Mouse (Mus musculus): ENCODE measurements around the gene Akr1e1. TPM values are rescaled to one million over a fixed set of nuclear protein-coding genes. Genes with fewer than 3 reads are reported as not detected.
"Not testable (repeated sequence)": the region's sequence is repeated elsewhere in the genome, so short reads cannot be mapped to it uniquely, and the experiment has no call there.

The Akr1e1 gene
- total RNA-seq (2021), result 10 to 100 TPM; 22.7 to 23.6 TPM
- long read RNA-seq, transcript Akr1e1-201 (10 exons, 3,463 nt), result major isoform, 26 of 35 reads
- long read RNA-seq, partial matches to known transcripts, result 6 of 35 reads
- long read RNA-seq, other reads (novel, unspliced or antisense), result 2 of 35 reads

DNA sequence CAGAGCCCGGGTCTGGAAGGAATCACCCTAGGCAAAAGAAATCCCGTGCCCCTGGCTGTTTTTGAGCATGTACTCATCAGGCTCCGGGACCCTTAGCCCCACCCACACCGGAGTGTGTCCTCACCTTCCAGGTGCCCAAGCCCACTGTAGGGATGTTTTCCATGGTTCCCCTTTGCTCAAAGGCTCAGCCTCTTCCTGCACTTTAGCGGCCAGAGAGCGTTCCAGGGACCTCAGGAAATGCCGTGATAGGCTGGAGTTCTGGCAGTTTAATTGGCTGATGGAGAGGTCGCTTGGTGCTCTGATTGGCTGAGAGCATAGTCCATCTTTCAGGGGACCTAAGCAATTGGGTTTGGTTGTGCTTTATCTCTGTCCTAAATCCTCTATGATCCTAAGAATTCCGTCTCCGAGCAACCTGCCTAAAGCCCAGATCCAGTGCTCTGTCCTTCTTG lies at the start of gene Akr1e1:
TSS of gene Akr1e1 (minus strand) at position 214 of the 449 bp plus-strand sequence.
- DNase-seq (ENCODE audit: low spot score in 2 of 2), result peak; percentile 90 to 96

DNA sequence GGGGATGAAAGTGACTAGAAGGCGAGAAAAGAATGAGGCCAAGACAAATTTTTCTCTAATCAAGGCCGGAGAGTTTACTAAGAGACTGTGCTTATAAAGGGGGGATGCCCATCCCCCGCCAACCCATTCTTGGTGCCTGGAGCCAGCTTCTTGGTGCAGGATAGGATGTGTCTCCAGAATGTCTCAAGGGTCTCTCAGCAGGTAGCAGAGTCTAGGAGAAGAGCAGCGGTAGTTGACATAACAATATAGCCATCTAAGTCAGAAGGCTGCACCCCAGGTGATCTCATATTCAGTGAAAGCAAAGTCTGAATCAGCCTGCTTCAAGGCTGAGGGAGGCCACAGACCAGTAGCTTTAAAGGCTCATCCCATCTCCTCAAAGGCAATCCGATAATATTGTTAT lies 49.4 kb upstream of the Akr1e1 start:
- no peak for DNase-seq (ENCODE audit: low spot score in 2 of 2)

GRCm38 (mm10) chr13:4656277-4657146 lies 47.5 kb upstream of the Akr1e1 start:
- peak in 1 of 2 experiments; percentile 27 for DNase-seq (ENCODE audit: low spot score in 2 of 2)

DNA sequence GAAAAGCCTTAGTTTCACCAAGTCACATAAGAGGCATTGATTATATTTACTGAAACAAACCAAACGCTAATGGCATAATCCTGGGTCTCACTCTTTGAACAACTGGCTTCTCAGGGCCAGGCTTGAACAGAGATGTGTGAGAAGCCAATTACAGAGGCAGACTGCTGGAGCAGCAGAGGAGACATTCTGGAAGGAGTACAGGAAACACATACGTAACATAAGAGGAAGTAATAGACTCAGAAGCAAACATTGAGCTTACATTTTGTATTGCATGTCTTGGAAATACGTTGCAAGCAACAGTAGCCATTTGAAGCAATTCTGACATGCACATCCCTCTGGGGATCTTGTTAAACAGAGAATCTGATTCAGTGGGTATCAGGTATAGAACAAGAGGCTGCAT lies 41.2 kb upstream of the Akr1e1 start:
- DNase-seq (ENCODE audit: low spot score in 2 of 2), result no peak

GRCm38 (mm10) chr13:4645248-4645647 lies 36.3 kb upstream of the Akr1e1 start:
- no peak for DNase-seq (ENCODE audit: low spot score in 2 of 2)

- DNase-seq (ENCODE audit: low spot score in 2 of 2), result peak in 1 of 2 experiments; percentile 44
Observed at GRCm38 (mm10) chr13:4610902-4611301, 1.9 kb upstream of the Akr1e1 start.

GRCm38 (mm10) chr13:4608530-4608929 lies 444 bp downstream of the Akr1e1 start:
- DNase-seq (ENCODE audit: low spot score in 2 of 2), result no peak

DNA sequence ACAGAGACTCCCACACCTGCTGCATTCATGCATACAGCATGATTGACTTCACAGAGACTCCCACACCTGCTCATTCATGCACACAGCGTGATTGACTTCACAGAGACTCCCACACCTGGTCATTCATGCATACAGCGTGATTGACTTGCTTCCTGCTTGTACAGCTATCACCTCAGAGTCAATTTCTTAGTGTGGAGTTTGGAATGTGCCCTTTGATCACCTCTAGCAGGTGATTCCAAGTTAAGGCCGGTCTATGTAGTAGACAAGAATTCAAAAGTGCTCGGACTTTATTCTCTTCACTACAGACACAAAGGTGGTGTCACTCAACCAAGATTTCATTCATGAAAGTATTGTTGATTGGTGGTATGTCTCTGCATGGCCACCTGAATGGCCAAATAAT lies 2.2 kb downstream of the Akr1e1 start:
- no peak for DNase-seq (ENCODE audit: low spot score in 2 of 2)

- not testable (repeated sequence) for DNase-seq (ENCODE audit: low spot score in 2 of 2)
Observed at GRCm38 (mm10) chr13:4603431-4603830, 5.5 kb downstream of the Akr1e1 start.

DNA sequence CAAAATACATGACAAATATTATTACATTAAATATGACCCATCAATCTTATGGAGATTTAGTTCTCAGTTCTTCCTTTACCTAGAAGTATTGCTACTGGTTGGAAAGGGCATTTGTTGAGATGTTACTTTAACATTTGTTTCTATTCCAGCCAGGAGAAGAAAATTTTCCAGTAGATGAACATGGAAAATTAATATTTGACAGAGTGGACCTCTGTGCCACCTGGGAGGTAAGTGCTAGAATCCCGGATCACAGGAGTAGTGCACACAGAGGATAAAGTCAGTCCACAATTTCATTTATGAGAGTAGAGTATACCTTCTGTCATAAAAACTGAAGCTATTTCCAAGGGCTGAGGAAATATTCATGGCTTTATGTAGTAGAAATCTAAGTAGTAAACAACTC lies 32.1 kb downstream of the Akr1e1 start:
- no peak for DNase-seq (ENCODE audit: low spot score in 2 of 2)

DNA sequence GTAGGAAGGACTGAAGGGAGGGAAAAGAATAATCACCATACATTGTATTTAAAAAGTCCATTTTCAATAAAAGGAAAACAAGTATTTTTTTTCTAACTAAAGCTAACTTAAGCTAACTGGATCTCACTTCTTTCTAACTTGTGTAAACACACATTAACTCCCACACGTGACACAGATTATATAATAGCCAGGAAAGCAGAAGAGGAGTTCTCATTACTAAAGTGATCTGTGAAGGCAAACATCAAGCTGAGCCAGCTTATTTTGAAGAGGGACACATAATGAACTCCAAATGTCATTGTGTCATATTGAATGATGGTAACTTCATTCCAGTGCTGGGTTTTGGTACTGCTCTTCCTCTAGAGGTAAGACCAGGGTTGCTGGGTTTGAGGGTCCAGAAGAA lies 35.1 kb downstream of the Akr1e1 start, which contains the start of gene Akr1c21:
TSS of gene Akr1c21 (plus strand) at position 205 of the 400 bp plus-strand sequence.
- DNase-seq (ENCODE audit: low spot score in 2 of 2), result no peak

- DNase-seq (ENCODE audit: low spot score in 2 of 2), result no peak
Observed at GRCm38 (mm10) chr13:4565996-4566395, 43.0 kb downstream of the Akr1e1 start.

- DNase-seq (ENCODE audit: low spot score in 2 of 2), result no peak
Observed at GRCm38 (mm10) chr13:4560500-4560899, 48.5 kb downstream of the Akr1e1 start.

GRCm38 (mm10) chr13:4559143-4559542 lies 49.8 kb downstream of the Akr1e1 start:
- DNase-seq (ENCODE audit: low spot score in 2 of 2), result no peak

Other genes starting within 250 kb of the Akr1e1 start
- gene Akr1c6, start 174.9 kb downstream of the Akr1e1 start, total RNA-seq (2021), result not detected
- not detected for gene Akr1c20, start 85.8 kb downstream of the Akr1e1 start, total RNA-seq (2021)
- gene Akr1c21, start 35.1 kb downstream of the Akr1e1 start, total RNA-seq (2021), result not detected

Data from layer of hippocampus, adult 18-20 months (tissue).